Mouse (Mus musculus) kidney, postnatal 36 days (tissue): Measurements from ENCODE around the gene Sp110.
"Not testable (repeated sequence)": the region's sequence is repeated elsewhere in the genome, so short reads cannot be mapped to it uniquely, and the experiment has no call there.

Experiments
- DNase-seq, 2 experiments: peaks; one replicate each; pipeline ENCODE4 v3.0.0; 2021 to 2022; ENCODE audit warnings: mixed read lengths in 2 of 2

The Sp110 gene

DNA sequence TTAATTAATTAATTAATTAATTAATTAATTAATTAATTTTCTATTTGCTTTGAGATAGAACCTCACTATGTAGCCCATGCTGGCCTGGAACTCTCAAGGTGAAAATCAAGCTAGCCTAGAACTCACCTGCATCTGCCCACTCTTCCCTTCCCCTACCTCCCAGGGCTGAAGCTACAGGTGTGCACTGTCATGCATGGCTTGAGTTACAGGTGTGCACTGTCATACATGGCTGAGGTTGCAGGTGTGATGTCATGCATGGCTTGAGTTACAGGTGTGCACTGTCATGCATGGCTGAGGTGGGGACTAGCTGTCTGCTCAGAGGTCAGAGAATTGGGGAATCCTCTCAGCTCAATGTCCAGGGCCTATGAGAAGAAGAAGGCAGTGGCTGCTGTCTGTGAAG is 52.2 kb downstream of the Sp110 start:
- not testable (repeated sequence) for DNase-seq

DNA sequence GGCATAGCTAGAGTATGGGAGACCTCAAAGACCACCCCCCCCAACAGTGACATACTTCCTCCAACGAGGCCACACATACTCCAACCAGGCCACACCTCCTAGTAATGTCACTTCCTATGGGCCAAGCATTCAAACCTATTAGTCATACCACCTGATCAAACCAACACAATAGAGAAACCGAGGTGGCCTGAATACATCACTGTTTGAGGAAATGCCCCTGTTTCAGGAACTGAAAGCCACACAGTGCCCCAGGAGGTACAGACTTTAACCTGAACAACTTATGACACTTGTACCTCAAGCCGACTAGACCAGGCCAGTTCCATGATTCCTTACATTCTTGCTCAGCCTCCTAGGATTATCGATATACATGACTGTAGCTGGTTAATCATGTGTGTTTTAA is 54.8 kb downstream of the Sp110 start:
- not testable (repeated sequence) for DNase-seq

DNA sequence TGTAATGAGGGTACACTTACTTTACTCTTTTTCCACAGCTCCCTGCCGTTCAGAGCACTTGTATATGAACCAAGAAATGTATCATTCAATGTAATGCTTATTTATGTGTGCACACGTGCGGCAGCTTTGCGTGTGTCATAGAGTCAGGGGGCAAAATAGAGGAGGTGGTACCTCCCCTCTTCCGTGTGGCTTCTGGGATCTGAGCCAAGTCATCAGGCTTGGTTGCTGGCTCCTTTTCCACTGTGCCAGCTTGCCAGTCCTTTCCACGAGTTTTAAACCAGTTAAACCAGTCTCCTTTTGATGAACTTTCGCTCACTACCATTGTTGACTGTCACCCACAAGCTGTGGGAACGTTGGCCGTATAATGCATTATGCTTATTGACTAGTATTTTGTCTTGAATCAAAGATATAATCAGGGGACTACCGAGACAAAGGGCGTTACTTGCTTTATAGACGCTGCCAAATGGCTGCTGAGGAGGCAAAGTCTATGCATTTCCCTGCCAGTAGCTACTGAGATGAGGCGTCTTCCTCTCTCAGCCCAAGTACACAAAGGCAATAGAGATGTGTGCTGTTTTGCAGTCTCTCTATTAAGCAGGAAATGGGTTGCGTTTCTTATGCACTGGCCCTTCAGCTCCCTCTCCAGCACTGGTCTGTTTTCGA is 70.0 kb downstream of the Sp110 start:
- DNase-seq: not testable (repeated sequence)
